Mouse (Mus musculus): ENCODE measurements around the gene Rasal1. TPM values are rescaled to one million over a fixed set of nuclear protein-coding genes. Genes with fewer than 3 reads are reported as not detected.

Gene Rasal1
- polyA plus RNA-seq, 1 experiment from 2014 or later = 0.08 TPM

- TF ChIP-seq EP300 (optimal IDR thresholded peaks at IDR 0.05) (no peak), CTCF (IDR thresholded peaks at IDR 0.05; ENCODE audit: low read depth) (peak; percentile 77)
- 4% methylated on average over 24 of the region's 24 CpGs for WGBS
- Histone ChIP-seq H3K4me1 (replicated peaks; ENCODE audit: control insufficient read depth, insufficient read depth) (no peaks in the 10 kb centered on the region), H3K36me3 (ENCODE audit: control insufficient read depth, insufficient read depth, low read length) (no peaks in the 10 kb centered on the region), H3K4me2 (replicated peaks; ENCODE audit: low read depth) (peak overlapping the region; percentile 50), H3K9ac (ENCODE audit: low read length) (no peak overlapping the region; the same call in 1 of the 2 replicates), H3K27ac (replicated peaks) (no peak overlapping the region), H3K27me3 (ENCODE audit: control insufficient read depth, insufficient read depth, low read length) (peaks cover 3% of the 10 kb centered on the region), H3K9me3 (ENCODE audit: control insufficient read depth, low read length) (no peaks in the 10 kb centered on the region), H3K4me3 (ENCODE audit: low read depth, low read length) (peak overlapping the region; percentile 12; the same call in 1 of the 2 replicates)
- DNase-seq (ENCODE audit: low spot score) = peak; percentile 76
- peak; percentile 69 for ATAC-seq (ENCODE audit: low FRiP score, low TSS enrichment)
These were observed 31.3 kb downstream of the Rasal1 start for GRCm38 (mm10) chr5:120679676-120680555.

- ATAC-seq (ENCODE audit: low FRiP score, low TSS enrichment) = no peak
- H3K4me2 ChIP-seq (replicated peaks; ENCODE audit: low read depth) = no peak overlapping the region
These were observed 32.3 kb downstream of the Rasal1 start for GRCm38 (mm10) chr5:120680918-120681317.

GRCm38 (mm10) chr5:120682982-120683771 is 34.6 kb downstream of the Rasal1 start:
- Histone ChIP-seq H3K4me2 (replicated peaks; ENCODE audit: low read depth) (no peak overlapping the region), H3K9me3 (ENCODE audit: control insufficient read depth, low read length) (no peaks in the 10 kb centered on the region), H3K27me3 (ENCODE audit: control insufficient read depth, insufficient read depth, low read length) (peaks cover 3% of the 10 kb centered on the region), H3K27ac (replicated peaks) (no peak overlapping the region), H3K36me3 (ENCODE audit: control insufficient read depth, insufficient read depth, low read length) (no peaks in the 10 kb centered on the region), H3K9ac (ENCODE audit: low read length) (no peak overlapping the region), H3K4me1 (replicated peaks; ENCODE audit: control insufficient read depth, insufficient read depth) (no peaks in the 10 kb centered on the region), H3K4me3 (ENCODE audit: low read depth, low read length) (no peak overlapping the region)
- 16% methylated on average over 24 of the region's 24 CpGs for WGBS
- ATAC-seq (ENCODE audit: low FRiP score, low TSS enrichment) = no peak
- TF ChIP-seq EP300 (optimal IDR thresholded peaks at IDR 0.05) = no peak
- no peak for TF ChIP-seq CTCF (IDR thresholded peaks at IDR 0.05; ENCODE audit: low read depth)
- DNase-seq (ENCODE audit: low spot score) = no peak

More at GRCm38 (mm10) chr5:120680918-120681317, 32.3 kb downstream of the Rasal1 start:
- H3K27me3 ChIP-seq (ENCODE audit: control insufficient read depth, insufficient read depth, low read length) = peaks cover 3% of the 10 kb centered on the region
- no peak overlapping the region for H3K9ac ChIP-seq (ENCODE audit: low read length)
- no peak for DNase-seq (ENCODE audit: low spot score)
- no peaks in the 10 kb centered on the region for H3K36me3 ChIP-seq (ENCODE audit: control insufficient read depth, insufficient read depth, low read length)
- no peaks in the 10 kb centered on the region for H3K4me1 ChIP-seq (replicated peaks; ENCODE audit: control insufficient read depth, insufficient read depth)
- no peaks in the 10 kb centered on the region for H3K9me3 ChIP-seq (ENCODE audit: control insufficient read depth, low read length)
- H3K27ac ChIP-seq (replicated peaks) = no peak overlapping the region
- 90% methylated on average over 18 of the region's 18 CpGs for WGBS
- TF ChIP-seq EP300 (optimal IDR thresholded peaks at IDR 0.05) = no peak
- no peak for TF ChIP-seq CTCF (IDR thresholded peaks at IDR 0.05; ENCODE audit: low read depth)
- no peak overlapping the region for H3K4me3 ChIP-seq (ENCODE audit: low read depth, low read length)

- Histone ChIP-seq H3K9me3 (ENCODE audit: control insufficient read depth, low read length) (no peaks in the 10 kb centered on the region), H3K36me3 (ENCODE audit: control insufficient read depth, insufficient read depth, low read length) (no peaks in the 10 kb centered on the region), H3K4me1 (replicated peaks; ENCODE audit: control insufficient read depth, insufficient read depth) (no peaks in the 10 kb centered on the region), H3K27ac (replicated peaks) (no peak overlapping the region), H3K4me2 (replicated peaks; ENCODE audit: low read depth) (no peak overlapping the region), H3K9ac (ENCODE audit: low read length) (no peak overlapping the region), H3K4me3 (ENCODE audit: low read depth, low read length) (no peak overlapping the region), H3K27me3 (ENCODE audit: control insufficient read depth, insufficient read depth, low read length) (peaks cover 3% of the 10 kb centered on the region)
- TF ChIP-seq CTCF (IDR thresholded peaks at IDR 0.05; ENCODE audit: low read depth) (no peak), EP300 (optimal IDR thresholded peaks at IDR 0.05) (no peak)
- 75% methylated on average over 8 of the region's 8 CpGs for WGBS
- ATAC-seq (ENCODE audit: low FRiP score, low TSS enrichment) (no peak), DNase-seq (ENCODE audit: low spot score) (no peak)
These were observed 37.1 kb downstream of the Rasal1 start for GRCm38 (mm10) chr5:120685678-120686077.

GRCm38 (mm10) chr5:120686749-120687483 is 38.3 kb downstream of the Rasal1 start:
- 71% methylated on average over 6 of the region's 6 CpGs for WGBS
- ATAC-seq (ENCODE audit: low FRiP score, low TSS enrichment) = no peak

More at GRCm38 (mm10) chr5:120686749-120687483, 38.3 kb downstream of the Rasal1 start:
- H3K9me3 ChIP-seq (ENCODE audit: control insufficient read depth, low read length) = no peaks in the 10 kb centered on the region
- TF ChIP-seq CTCF (IDR thresholded peaks at IDR 0.05; ENCODE audit: low read depth) = no peak
- TF ChIP-seq EP300 (optimal IDR thresholded peaks at IDR 0.05) = no peak
- DNase-seq (ENCODE audit: low spot score) = no peak
- no peaks in the 10 kb centered on the region for H3K4me1 ChIP-seq (replicated peaks; ENCODE audit: control insufficient read depth, insufficient read depth)
- no peaks in the 10 kb centered on the region for H3K36me3 ChIP-seq (ENCODE audit: control insufficient read depth, insufficient read depth, low read length)
- no peak overlapping the region for H3K4me2 ChIP-seq (replicated peaks; ENCODE audit: low read depth)
- H3K9ac ChIP-seq (ENCODE audit: low read length) = no peak overlapping the region
- H3K4me3 ChIP-seq (ENCODE audit: low read depth, low read length) = no peak overlapping the region
- H3K27me3 ChIP-seq (ENCODE audit: control insufficient read depth, insufficient read depth, low read length) = peaks cover 3% of the 10 kb centered on the region
- no peak overlapping the region for H3K27ac ChIP-seq (replicated peaks)

Data from stomach, postnatal 0 days (tissue).